Mouse (Mus musculus) C2C12 (cell line): ENCODE measurements around the gene Zmym1.

ENCODE experiments used
- CTCF ChIP-seq: IDR thresholded peaks from one replicate; pipeline ENCODE4 v1.5.1; 2011; ENCODE audit not compliant: control insufficient read depth, insufficient read depth, insufficient read length
- MAX ChIP-seq: IDR thresholded peaks from one replicate; pipeline ENCODE4 v1.6.1; 2011; ENCODE audit warnings: mild to moderate bottlenecking, control low read depth
- MYOG ChIP-seq: IDR thresholded peaks from one replicate; pipeline ENCODE4 v1.6.1; 2011; ENCODE audit not compliant: control insufficient read depth, insufficient read length; ENCODE audit errors: extremely low read depth
- USF1 ChIP-seq: IDR thresholded peaks from one replicate; pipeline ENCODE4 v1.6.1; 2011; ENCODE audit warnings: low read depth, mild to moderate bottlenecking, control low read depth, moderate library complexity

- TF ChIP-seq CTCF (no peak), USF1 (no peak), MYOG (no peak), MAX (no peak)
Measured at GRCm38 (mm10) chr4:127038828-127039349, 22.1 kb downstream of the Zmym1 start.
